Mouse (Mus musculus) cortical plate, adult 2 months (tissue): Measurements from ENCODE around the gene Tarbp2. TPM values are rescaled to one million over a fixed set of nuclear protein-coding genes. Genes with fewer than 3 reads are reported as not detected.

Experiments
- H3K27ac ChIP-seq: fragments of 200-500 bp; 2 replicates; pipeline ENCODE4 v1.5.1; 2012; ENCODE audit warnings: low read length, control low read depth, inconsistent platforms; ENCODE audit not compliant: insufficient read depth
- H3K4me1 ChIP-seq: fragments of 200-500 bp; 2 replicates; pipeline ENCODE4 v1.6.1; 2011; ENCODE audit warnings: low read length; ENCODE audit not compliant: control insufficient read depth, insufficient read depth
- H3K4me3 ChIP-seq: fragments of 200-500 bp; 2 replicates; pipeline ENCODE4 v1.5.1; 2011; ENCODE audit warnings: mild to moderate bottlenecking, low read length, control low read depth; ENCODE audit not compliant: insufficient read depth
- CTCF ChIP-seq: fragments of 200-500 bp; IDR thresholded peaks from 2 replicates; pipeline ENCODE4 v1.5.1; 2011; ENCODE audit warnings: mild to moderate bottlenecking, control low read depth, low read length; ENCODE audit not compliant: insufficient read depth; ENCODE audit errors: extremely low read depth
- POLR2A ChIP-seq: fragments of 200-500 bp; IDR thresholded peaks from 2 replicates; pipeline ENCODE4 v1.6.1; 2011; ENCODE audit warnings: mild to moderate bottlenecking, low read length, control low read depth; ENCODE audit not compliant: insufficient read depth; ENCODE audit errors: extremely low read depth
- polyA plus RNA-seq: library from polyadenylated mRNA; depleted of rRNA; stranded (reverse); fragments of >200 nt; gene quantifications from 2 replicates; pipeline ENCODE4 v1.2.3, GENCODE M21; 2012; rRNA removed

Tarbp2 gene
- 62.7 and 74.0 TPM in 2 replicates for polyA plus RNA-seq

GRCm38 (mm10) chr15:102517976-102518858, at the start of gene Tarbp2:
Gene Tarbp2, plus strand, starts transcription at chr15:102518192.
- peak within 1 kb of the TSS; percentile 98 for H3K27ac ChIP-seq
- TF ChIP-seq POLR2A (peak; percentile 65), CTCF (no peak)
- H3K4me3 ChIP-seq: peak within 1 kb of the TSS; percentile 92
- H3K4me1 ChIP-seq: no peaks in the 10 kb centered on the region

GRCm38 (mm10) chr15:102468675-102469370, 49.2 kb upstream of the Tarbp2 start:
- H3K4me1 ChIP-seq: peaks cover 3% of the 10 kb centered on the region; the same call in 1 of the 2 replicates
- H3K4me3 ChIP-seq: no peak overlapping the region
- TF ChIP-seq CTCF: no peak
- no peak for TF ChIP-seq POLR2A

GRCm38 (mm10) chr15:102470183-102470604, 47.8 kb upstream of the Tarbp2 start, which contains the start of gene Pcbp2:
Gene Pcbp2, plus strand, starts transcription at chr15:102470539.
- TF ChIP-seq CTCF (peak; percentile 72), POLR2A (0 out of 2 replicates have a peak, but pooled peaks have one; percentile 32)
- peaks cover 3% of the 10 kb centered on the region; the same call in 1 of the 2 replicates for H3K4me1 ChIP-seq
- peak within 1 kb of the TSS; percentile 92 for H3K27ac ChIP-seq
- H3K4me3 ChIP-seq: peak within 1 kb of the TSS; percentile 82

More at GRCm38 (mm10) chr15:102468675-102469370, 49.2 kb upstream of the Tarbp2 start:
- H3K27ac ChIP-seq: no peak overlapping the region

- 0 out of 2 replicates have a peak, but pooled peaks have one; percentile 4 for TF ChIP-seq POLR2A
- TF ChIP-seq CTCF: no peak
- peak overlapping the region; percentile 92 for H3K27ac ChIP-seq
- H3K4me1 ChIP-seq: peaks cover 3% of the 10 kb centered on the region; the same call in 1 of the 2 replicates
- peak overlapping the region; percentile 82 for H3K4me3 ChIP-seq
Measured at GRCm38 (mm10) chr15:102470605-102471294, 47.2 kb upstream of the Tarbp2 start.

DNA sequence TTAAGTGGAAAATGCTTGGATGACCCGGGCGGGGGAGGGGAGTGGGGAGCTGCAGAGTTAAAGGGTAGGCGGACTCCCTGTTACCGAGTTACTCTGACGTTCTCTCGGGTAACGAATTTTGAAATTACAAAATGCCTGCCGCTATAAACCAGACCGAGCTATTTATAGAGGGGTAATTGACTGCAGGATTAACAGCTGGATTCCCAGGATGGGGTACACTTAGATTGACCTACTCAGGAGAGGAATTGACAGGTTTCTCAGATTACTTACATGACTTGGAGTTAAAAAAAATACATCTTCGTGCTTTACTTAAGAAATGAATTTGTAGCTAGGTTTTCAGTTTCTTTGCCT, 46.7 kb upstream of the Tarbp2 start:
- H3K4me3 ChIP-seq: peak overlapping the region; percentile 82
- H3K4me1 ChIP-seq: peaks cover 3% of the 10 kb centered on the region; the same call in 1 of the 2 replicates
- TF ChIP-seq POLR2A: no peak
- no peak for TF ChIP-seq CTCF
- no peak overlapping the region for H3K27ac ChIP-seq

DNA sequence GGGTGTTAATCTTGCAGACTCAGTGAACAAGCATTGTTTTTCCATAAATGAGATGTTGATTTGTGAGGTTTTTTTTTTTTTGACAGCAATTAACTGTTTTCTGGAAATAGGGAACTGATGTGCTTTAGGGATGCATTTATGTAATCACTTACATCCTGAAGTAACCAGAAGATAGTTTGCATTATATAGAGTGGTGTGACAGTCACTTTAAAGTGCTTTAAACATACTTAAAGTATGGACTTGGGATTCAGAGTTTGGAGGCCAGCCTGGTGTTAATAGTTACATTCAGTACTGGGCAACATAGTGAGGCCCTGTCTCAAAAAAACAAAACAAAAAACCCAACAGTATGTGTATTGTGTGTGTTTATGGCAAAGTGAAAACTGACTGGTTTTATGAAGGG, 46.3 kb upstream of the Tarbp2 start:
- Histone ChIP-seq H3K4me1 (peaks cover 3% of the 10 kb centered on the region; the same call in 1 of the 2 replicates), H3K4me3 (peak overlapping the region; percentile 82; the same call in 1 of the 2 replicates), H3K27ac (no peak overlapping the region)
- TF ChIP-seq CTCF: no peak
- TF ChIP-seq POLR2A: no peak

DNA sequence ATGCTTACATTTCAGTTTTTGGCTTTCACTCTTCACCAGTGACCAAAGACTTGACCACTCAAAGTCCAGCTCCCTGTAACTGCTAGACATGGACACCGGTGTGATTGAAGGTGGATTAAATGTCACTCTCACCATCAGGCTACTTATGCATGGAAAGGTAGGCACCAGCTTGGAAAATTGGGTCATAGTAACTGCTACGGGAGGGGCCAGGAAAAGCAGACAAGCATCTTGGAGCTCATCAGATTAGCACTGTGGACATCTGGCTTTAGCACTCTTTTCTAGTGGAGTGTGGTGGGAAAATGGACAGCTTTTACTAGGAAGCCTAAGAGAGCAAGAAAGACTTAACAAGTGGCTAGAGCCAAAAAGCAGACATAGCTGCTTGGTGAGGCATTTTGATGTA, 44.7 kb upstream of the Tarbp2 start:
- Histone ChIP-seq H3K27ac (no peak overlapping the region), H3K4me3 (no peak overlapping the region), H3K4me1 (peaks cover 3% of the 10 kb centered on the region; the same call in 1 of the 2 replicates)
- TF ChIP-seq CTCF (no peak), POLR2A (no peak)

GRCm38 (mm10) chr15:102474520-102474919, 43.5 kb upstream of the Tarbp2 start:
- Histone ChIP-seq H3K4me1 (peaks cover 3% of the 10 kb centered on the region; the same call in 1 of the 2 replicates), H3K4me3 (no peak overlapping the region), H3K27ac (no peak overlapping the region)
- no peak for TF ChIP-seq POLR2A
- TF ChIP-seq CTCF: no peak

DNA sequence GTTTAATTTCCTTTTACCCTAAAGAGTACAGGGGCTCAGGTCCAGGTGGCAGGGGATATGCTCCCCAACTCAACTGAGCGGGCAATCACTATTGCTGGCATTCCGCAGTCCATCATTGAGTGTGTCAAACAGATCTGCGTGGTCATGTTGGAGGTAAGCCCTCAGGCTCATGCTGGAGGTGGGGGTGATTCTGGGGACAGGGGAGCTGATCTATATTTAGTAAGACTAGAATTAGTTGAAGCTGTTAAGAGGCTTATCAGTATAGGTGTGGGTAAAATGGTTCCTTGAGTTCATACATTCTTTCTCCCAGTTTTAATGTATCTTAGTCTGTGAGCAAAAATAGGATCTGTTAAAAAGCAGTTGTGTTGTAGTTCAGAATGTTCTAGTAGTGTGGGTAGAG, 34.9 kb upstream of the Tarbp2 start:
- TF ChIP-seq CTCF (no peak), POLR2A (no peak)
- no peak overlapping the region for H3K4me3 ChIP-seq
- H3K27ac ChIP-seq: no peak overlapping the region
- no peaks in the 10 kb centered on the region for H3K4me1 ChIP-seq
